Mouse (Mus musculus) neural tube, postnatal 0 days (tissue): ENCODE results near the gene Syngr2. TPM values are rescaled to one million over a fixed set of nuclear protein-coding genes. Genes with fewer than 3 reads are reported as not detected.

ENCODE experiments used
- polyA plus RNA-seq: library from polyadenylated mRNA; unstranded; fragments of >200 nt; fragmentation: Nextera tagmentation; extraction: Ambion mirVana; gene quantifications from 2 replicates; pipeline ENCODE4 v1.2.1, GENCODE M21; 2015

The Syngr2 gene
- 21.2 and 22.2 TPM in 2 replicates for polyA plus RNA-seq

DNA sequence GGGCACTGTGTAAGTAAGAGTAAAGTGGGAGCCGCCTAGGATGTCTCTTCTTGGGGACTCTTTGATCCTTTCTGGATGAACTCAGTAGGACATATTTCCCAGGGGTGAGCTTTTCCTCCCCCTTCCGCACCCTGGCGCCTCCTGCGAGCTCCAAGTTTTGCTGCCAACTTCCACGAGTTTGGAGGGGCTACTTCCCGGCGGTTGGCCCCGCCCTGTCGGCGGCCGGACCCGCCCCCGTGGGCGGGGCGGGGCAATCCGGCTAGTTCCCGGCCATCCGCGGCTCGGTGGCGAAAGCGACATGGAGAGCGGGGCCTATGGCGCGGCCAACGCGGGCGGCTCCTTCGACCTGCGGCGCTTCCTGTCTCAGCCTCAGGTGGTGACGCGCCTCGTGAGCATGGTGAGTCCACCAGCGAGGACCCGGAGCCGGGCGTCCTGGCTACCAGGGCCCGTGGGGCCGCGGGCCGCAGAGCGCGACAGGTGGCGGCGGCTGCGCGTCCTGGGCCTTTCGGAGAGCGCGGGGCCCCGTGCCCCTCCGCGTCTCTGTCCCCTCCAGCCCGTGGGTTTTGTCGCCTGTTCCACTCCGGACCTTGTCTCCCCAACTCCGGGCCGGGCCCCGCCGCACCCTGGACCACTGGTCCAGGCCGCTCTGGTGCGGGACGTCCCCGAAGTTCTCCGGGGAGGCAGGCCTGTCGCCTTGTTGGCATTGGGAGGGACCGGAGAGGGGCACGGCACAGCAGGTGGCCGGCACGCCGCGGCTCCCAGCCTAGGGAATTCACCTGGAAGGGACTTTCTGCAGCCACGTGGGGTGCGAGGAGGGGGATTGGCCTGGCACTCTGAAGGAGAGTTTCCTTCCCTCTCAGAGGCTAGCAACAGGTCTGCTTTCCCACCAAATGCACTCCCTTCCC is at the start of gene Syngr2, which contains the start of gene Gm20708:
Gene Syngr2, plus strand, starts transcription at position 262 of the 905 bp plus-strand sequence.
Gene Gm20708, plus strand, starts transcription at position 262 of the 905 bp plus-strand sequence.

DNA sequence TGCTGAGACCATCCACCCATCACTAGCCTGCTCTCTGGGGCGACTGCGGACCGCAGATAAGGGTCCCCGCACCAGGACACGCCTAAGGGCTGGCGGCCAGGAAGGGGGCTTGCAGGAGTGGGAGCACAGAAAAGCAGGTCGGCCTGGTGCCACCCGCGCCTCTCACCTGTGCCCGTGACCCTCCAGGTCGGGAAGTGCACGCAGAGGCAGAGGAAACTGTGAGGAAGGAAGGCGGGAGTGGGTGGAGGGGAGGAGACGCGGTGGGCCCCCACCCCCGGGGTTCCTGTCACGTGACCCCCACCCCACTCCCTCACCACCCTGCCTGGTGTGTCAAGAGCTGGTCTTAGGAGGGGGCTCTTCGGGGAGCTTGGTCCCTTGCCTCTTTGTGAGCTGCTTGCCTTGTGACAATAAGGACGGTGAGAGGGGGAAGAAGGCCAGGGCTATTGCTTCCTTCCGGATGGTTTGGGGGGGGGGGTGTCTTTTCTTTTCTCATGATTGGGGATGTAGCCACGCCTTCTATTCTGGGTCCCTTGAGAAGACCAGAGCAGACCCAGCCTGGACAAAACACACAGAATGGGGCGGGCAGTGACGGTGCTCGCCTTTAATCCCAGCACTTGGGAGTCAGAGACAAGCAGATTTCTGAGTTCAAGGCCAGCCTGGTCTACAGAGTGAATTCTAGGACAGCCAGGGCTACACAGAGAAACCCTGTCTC is 27.3 kb upstream of the Syngr2 start, which contains the start of the genes Tmc8 and Tmc6:
Gene Tmc8, plus strand, starts transcription at position 84 of the 712 bp plus-strand sequence.
Gene Tmc6, minus strand, starts transcription at position 206 of the 712 bp plus-strand sequence.

DNA sequence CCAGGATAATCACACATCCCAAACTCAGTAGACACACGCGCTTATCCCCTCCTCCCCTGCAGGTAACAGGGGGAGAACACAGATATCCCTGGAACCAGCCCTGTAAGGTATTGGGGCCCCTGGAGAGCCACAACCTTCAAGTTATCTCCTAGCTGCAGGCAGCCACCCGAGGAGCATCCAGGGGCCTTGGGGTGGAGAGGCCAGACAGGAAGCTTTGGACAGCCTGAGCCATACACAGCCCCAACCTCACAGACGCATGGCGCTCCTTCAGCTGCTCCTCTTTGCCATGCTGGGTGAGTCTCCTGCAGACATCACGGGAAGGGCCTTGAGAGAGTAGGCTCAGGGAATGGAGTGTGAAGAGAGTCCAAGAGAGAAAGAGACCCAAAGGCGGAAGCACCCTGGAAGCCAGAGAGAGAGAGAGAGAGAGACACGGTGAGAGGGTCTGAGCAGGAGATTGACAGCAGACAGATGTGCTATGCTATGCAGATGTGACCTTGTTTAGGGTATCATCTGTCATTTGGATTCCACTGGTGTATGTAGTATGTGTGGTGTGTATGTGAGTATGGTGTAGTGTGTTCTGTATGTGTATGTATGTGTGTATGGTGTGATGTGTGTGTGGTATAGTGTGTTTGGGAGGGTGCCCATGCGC is 11.8 kb upstream of the Syngr2 start, which contains the start of gene 6030468B19Rik:
Gene 6030468B19Rik, plus strand, starts transcription at position 150 of the 649 bp plus-strand sequence.

DNA sequence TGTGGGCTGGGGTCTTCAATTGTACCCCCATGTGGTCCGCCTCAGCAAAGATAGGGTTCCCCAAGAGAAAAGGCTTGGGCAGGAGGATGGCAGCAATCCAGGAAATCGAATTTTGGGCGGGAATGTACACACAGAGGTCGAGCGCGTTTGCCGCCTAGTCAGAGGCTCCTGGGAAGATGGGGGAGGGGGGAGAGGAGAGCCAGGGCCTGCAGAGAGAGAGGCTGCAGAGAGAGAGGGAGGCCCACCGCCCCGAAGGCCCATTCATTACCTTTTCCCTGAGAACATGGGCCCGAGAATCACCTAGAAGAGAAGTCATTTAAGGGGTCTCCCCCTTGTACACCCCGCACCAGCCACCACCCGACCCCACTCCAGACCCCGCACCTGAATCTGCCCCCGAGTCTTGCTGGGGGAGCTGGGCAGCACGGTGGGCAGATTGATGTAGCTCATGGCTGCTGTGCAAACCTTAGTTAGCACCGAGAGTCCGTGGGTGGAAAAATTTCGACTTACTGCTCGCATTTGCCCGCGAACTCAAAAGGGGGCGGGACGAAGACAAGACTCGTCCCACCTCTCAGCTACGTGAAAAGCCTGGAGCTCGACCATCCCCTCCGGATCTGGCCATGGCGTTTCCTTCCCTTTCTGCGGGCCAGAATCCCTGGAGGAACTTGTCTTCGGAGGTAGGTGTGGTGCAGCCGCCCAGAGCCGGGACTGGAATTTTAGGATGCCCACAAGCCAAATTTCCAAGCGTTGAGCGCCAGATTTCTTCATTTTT is 16.0 kb downstream of the Syngr2 start, which contains the start of the genes Afmid and Tk1:
Gene Afmid, plus strand, starts transcription at position 592 of the 769 bp plus-strand sequence.
Gene Tk1, minus strand, starts transcription at position 760 of the 769 bp plus-strand sequence.

DNA sequence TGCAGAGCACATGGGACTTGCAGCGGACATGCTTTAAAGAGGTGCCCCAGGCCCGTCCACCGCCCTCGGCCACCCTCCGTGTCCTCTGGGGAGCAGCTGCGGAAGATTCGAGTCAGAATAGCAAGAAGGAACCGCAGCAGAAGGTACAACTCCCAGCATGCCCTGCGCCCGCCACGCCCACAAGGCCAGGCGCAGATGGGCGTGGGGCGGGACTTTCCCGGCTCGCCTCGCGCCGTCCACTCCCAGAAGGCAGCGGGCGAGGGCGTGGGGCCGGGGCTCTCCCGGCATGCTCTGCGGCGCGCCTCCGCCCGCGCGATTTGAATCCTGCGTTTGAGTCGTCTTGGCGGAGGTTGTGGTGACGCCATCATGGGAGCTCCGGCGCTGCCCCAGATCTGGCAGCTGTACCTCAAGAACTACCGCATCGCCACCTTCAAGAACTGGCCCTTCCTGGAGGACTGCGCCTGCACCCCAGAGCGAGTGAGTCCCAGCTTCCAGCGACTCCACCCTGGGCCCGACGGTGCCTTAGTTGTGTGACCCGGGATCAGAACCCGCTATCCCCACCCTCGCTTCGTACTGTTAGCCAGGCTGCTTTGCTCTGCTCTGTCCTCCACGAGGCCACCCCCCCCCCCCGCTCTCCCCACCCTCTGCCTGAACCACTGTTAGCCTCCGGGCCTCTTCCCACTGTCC is 39.7 kb downstream of the Syngr2 start, which contains the start of gene Birc5:
Gene Birc5, plus strand, starts transcription at position 267 of the 687 bp plus-strand sequence.

DNA sequence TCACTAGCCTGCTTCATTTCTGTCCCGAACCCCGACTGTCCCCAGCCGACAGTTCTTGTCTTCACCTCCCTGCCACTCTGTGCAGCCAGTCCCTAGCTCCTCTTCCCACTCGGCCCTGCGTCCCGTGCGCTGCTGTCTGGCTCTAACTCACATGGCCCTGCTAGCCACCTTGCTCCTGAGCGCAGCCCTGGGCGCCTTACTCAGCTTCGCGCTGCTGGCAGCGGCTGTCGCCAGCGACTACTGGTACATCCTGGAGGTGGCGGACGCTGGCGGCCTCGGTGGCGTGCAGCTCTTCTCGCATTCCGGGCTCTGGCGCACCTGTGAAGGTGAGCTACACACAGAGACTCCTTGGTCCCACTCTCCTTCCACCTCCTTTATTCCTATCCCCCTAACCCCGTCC is 51.1 kb downstream of the Syngr2 start, which contains the start of gene Tmem235:
Gene Tmem235, plus strand, starts transcription at position 152 of the 400 bp plus-strand sequence.

Other genes with a start within 250 kb of the Syngr2 start
- gene Tnrc6c, start 155.4 kb upstream of the Syngr2 start, polyA plus RNA-seq: 21.2 and 21.9 TPM in 2 replicates
- gene Tmc8, start 27.6 kb upstream of the Syngr2 start, polyA plus RNA-seq: 0.50 and 0.93 TPM in 2 replicates
- 4.0 and 5.3 TPM in 2 replicates for gene Tmc6, start 27.5 kb upstream of the Syngr2 start, polyA plus RNA-seq
- not detected in 2 replicates for gene 6030468B19Rik, start 12.0 kb upstream of the Syngr2 start, polyA plus RNA-seq
- gene Gm20708, start within 50 bp of the Syngr2 start, polyA plus RNA-seq: 1.5 and 2.5 TPM in 2 replicates
- gene Afmid, start 16.3 kb downstream of the Syngr2 start, polyA plus RNA-seq: 7.0 and 8.4 TPM in 2 replicates
- gene Tk1, start 16.4 kb downstream of the Syngr2 start, polyA plus RNA-seq: 6.9 and 12.0 TPM in 2 replicates
- gene Birc5, start 39.6 kb downstream of the Syngr2 start, polyA plus RNA-seq: 18.7 and 20.4 TPM in 2 replicates
- 0.15 and 0.20 TPM in 2 replicates for gene Tmem235, start 51.1 kb downstream of the Syngr2 start, polyA plus RNA-seq
- 4.4 and 5.4 TPM in 2 replicates for gene Tha1, start 63.8 kb downstream of the Syngr2 start, polyA plus RNA-seq
- gene Socs3, start 160.4 kb downstream of the Syngr2 start, polyA plus RNA-seq: 4.5 TPM in 2 replicates
- gene Pgs1, start 176.6 kb downstream of the Syngr2 start, polyA plus RNA-seq: 57.9 and 67.0 TPM in 2 replicates